Mouse (Mus musculus) retina, postnatal 1 day (tissue): ENCODE data around the gene Clybl.

Source experiments
- DNase-seq: peaks from one replicate; pipeline ENCODE4 v3.0.0-alpha.2; 2012

Clybl gene

GRCm38 (mm10) chr14:122389684-122390370, 208.3 kb downstream of the Clybl start:
- DNase-seq = no peak

- DNase-seq = no peak
These were observed 209.4 kb downstream of the Clybl start for GRCm38 (mm10) chr14:122390935-122391334.

GRCm38 (mm10) chr14:122393119-122393518, 211.6 kb downstream of the Clybl start:
- DNase-seq = no peak

- DNase-seq = no peak
These were observed 217.2 kb downstream of the Clybl start for GRCm38 (mm10) chr14:122398676-122399075.

- DNase-seq = no peak
These were observed 218.4 kb downstream of the Clybl start for GRCm38 (mm10) chr14:122399906-122400305.

GRCm38 (mm10) chr14:122401886-122402285, 220.4 kb downstream of the Clybl start:
- DNase-seq = peak; percentile 31

- peak; percentile 66 for DNase-seq
These were observed 221.3 kb downstream of the Clybl start for GRCm38 (mm10) chr14:122402716-122403258.

- DNase-seq = no peak
These were observed 222.0 kb downstream of the Clybl start for GRCm38 (mm10) chr14:122403422-122403940.

GRCm38 (mm10) chr14:122404596-122405154, 223.2 kb downstream of the Clybl start:
- no peak for DNase-seq

- no peak for DNase-seq
These were observed 223.7 kb downstream of the Clybl start for GRCm38 (mm10) chr14:122405236-122405635.

GRCm38 (mm10) chr14:122405897-122406540, 224.5 kb downstream of the Clybl start:
- peak; percentile 48 for DNase-seq

GRCm38 (mm10) chr14:122406541-122407219, 225.2 kb downstream of the Clybl start:
- peak; percentile 74 for DNase-seq

GRCm38 (mm10) chr14:122412841-122413541, 231.5 kb downstream of the Clybl start:
- no peak for DNase-seq

- DNase-seq = no peak
These were observed 232.0 kb downstream of the Clybl start for GRCm38 (mm10) chr14:122413542-122413928.

GRCm38 (mm10) chr14:122414786-122415185, 233.3 kb downstream of the Clybl start:
- no peak for DNase-seq

- no peak for DNase-seq
These were observed 234.8 kb downstream of the Clybl start for GRCm38 (mm10) chr14:122416166-122416771.

- DNase-seq = no peak
These were observed 242.9 kb downstream of the Clybl start for GRCm38 (mm10) chr14:122424441-122424840.

- no peak for DNase-seq
These were observed 245.2 kb downstream of the Clybl start for GRCm38 (mm10) chr14:122426529-122427203.

GRCm38 (mm10) chr14:122427204-122427560, 245.7 kb downstream of the Clybl start:
- peak; percentile 69 for DNase-seq

- no peak for DNase-seq
These were observed 246.2 kb downstream of the Clybl start for GRCm38 (mm10) chr14:122427654-122428053.

GRCm38 (mm10) chr14:122432558-122432957, 251.1 kb downstream of the Clybl start:
- DNase-seq = no peak
